ENCODE assay signal across 9 mouse cellular contexts in genomic region chr7:30873083-30873482, GRCm38 (mm10). TPM values are rescaled to one million over a fixed set of nuclear protein-coding genes. Genes with fewer than 3 reads are reported as not detected.
DNase-seq lines count a peak whose midpoint lies in the region; ATAC-seq lines count a peak whose summit lies in the region.
"Had no signal": no experiment of that assay in that cellular context is flagged by ENCODE, and none has a peak within 500 bp of the region (broad histone marks: within the 10 kb centered on the region; RNA-seq: fewer than 3 reads in every experiment).

No protein-coding gene starts in this region.

- no peak for ATAC-seq in hindbrain, embryonic 15.5 days (ENCODE audit: low FRiP score, low read depth)

- 19% methylated on average over 15 of the region's 15 CpGs for WGBS in hindbrain, embryonic 15.5 days

- H3K4me2 ChIP-seq in hindbrain, embryonic 15.5 days = peak overlapping the region; percentile 44

- H3K27ac ChIP-seq in hindbrain, embryonic 15.5 days (replicated peaks) = no peak overlapping the region

- H3K4me1 ChIP-seq in hindbrain, embryonic 15.5 days (replicated peaks) = no peaks in the 10 kb centered on the region

- H3K36me3 ChIP-seq in hindbrain, embryonic 15.5 days = no peaks in the 10 kb centered on the region

- DNase-seq in MEL-GATA-1-ER (ENCODE audit: extremely low read depth, low read depth) = peak; percentile 40
- DNase-seq in cerebellum, adult 18-20 months = peak; percentile 67 to 77
- peak; percentile 71 for DNase-seq in gastrocnemius, adult 18-20 months (ENCODE audit: low spot score)
- peak; percentile 56 to 82 for DNase-seq in layer of hippocampus, postnatal 25 days (ENCODE audit: extremely low spot score in 1 of 2, low spot score in 1 of 2)
- DNase-seq in lung, postnatal 4 days = peak; percentile 58 to 82
- DNase-seq in retina, postnatal 7 days (ENCODE audit: low read depth, low spot score) = peak; percentile 56
- DNase-seq in thymus, postnatal 4 days = peak; percentile 82

- no peak overlapping the region for H3K9ac ChIP-seq in hindbrain, embryonic 15.5 days

- no peaks in the 10 kb centered on the region for H3K9me3 ChIP-seq in hindbrain, embryonic 15.5 days

- H3K4me3 ChIP-seq in hindbrain, embryonic 15.5 days = peak overlapping the region; percentile 13; the same call in 1 of the 2 replicates

- H3K27me3 ChIP-seq in hindbrain, embryonic 15.5 days = no peaks in the 10 kb centered on the region

RNA-seq across cellular contexts. Expression of gene Cd22, which starts 7.1 kb away (rescaled TPM):
- total RNA-seq in gastrocnemius, adult 18-20 months (2021) = not detected
- 0.35 TPM in 1 of 2 replicates, not detected in the other for polyA plus RNA-seq in hindbrain, embryonic 15.5 days (2015; fragmentation: Nextera tagmentation; extraction: Ambion mirVana)
- not detected for total RNA-seq in layer of hippocampus, postnatal 25 days (2021)

RNA-seq across cellular contexts. Expression of gene Ffar1, which starts 11.7 kb away (rescaled TPM):
- not detected for total RNA-seq in gastrocnemius, adult 18-20 months (2021)
- not detected in 2 replicates for polyA plus RNA-seq in hindbrain, embryonic 15.5 days (2015; fragmentation: Nextera tagmentation; extraction: Ambion mirVana)
- not detected for total RNA-seq in layer of hippocampus, postnatal 25 days (2021)

RNA-seq across cellular contexts. Expression of gene Ffar3, which starts 17.1 kb away (rescaled TPM):
- not detected for total RNA-seq in gastrocnemius, adult 18-20 months (2021)
- 0.13 TPM in 1 of 2 replicates, not detected in the other for polyA plus RNA-seq in hindbrain, embryonic 15.5 days (2015; fragmentation: Nextera tagmentation; extraction: Ambion mirVana)
- not detected for total RNA-seq in layer of hippocampus, postnatal 25 days (2021)
- polyA plus RNA-seq: gonadal fat pad, adult 2 months had no signal

RNA-seq across cellular contexts. Expression of gene Mag, which starts 41.6 kb away (rescaled TPM):
- total RNA-seq in gastrocnemius, adult 18-20 months (2021) = under 1 TPM; 0.48 to 0.76 TPM
- 4.1 and 5.0 TPM in 2 replicates for polyA plus RNA-seq in hindbrain, embryonic 15.5 days (2015; fragmentation: Nextera tagmentation; extraction: Ambion mirVana)
- 100 to 1,000 TPM; 319 to 342 TPM for total RNA-seq in layer of hippocampus, postnatal 25 days (2021)

RNA-seq across cellular contexts. Expression of gene Ffar2, which starts 49.5 kb away (rescaled TPM):
- under 1 TPM; 0.50 to 0.90 TPM for total RNA-seq in gastrocnemius, adult 18-20 months (2021)
- polyA plus RNA-seq in hindbrain, embryonic 15.5 days (2015; fragmentation: Nextera tagmentation; extraction: Ambion mirVana) = 0.21 TPM in 1 of 2 replicates, not detected in the other
- total RNA-seq in layer of hippocampus, postnatal 25 days (2021) = not detected
